Mouse (Mus musculus): Measurements from ENCODE around the gene Rufy3.

DNA sequence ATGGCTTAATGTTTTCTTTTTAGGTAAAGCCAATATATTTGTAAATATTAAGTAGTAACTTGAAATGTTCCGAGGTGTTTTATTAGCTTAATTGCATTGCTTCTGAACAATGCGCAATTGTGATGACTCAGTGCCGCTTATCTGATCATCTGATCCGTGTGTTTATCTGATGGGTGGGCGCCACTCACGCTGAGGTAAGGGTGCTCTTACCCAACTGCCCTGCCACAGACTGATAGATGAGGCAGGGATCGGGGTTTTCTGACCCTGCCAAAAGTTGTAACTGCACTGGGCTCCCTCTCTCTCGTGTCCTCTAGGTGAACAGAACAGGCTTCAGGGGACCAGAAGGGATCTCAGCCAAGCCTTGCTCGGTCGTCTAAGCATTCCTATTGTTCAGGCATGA is 15.8 kb downstream of the Rufy3 start:
- TF ChIP-seq POLR2A (IDR thresholded peaks at IDR 0.05; ENCODE audit: borderline replicate concordance, extremely low read depth, low read depth, low read length) (no peak), CTCF (IDR thresholded peaks at IDR 0.05; ENCODE audit: insufficient read depth, low read length) (no peak)

Measured in lung, adult 2 months (tissue).